ENCODE assay signal across 22 mouse cellular contexts in the genomic region with DNA sequence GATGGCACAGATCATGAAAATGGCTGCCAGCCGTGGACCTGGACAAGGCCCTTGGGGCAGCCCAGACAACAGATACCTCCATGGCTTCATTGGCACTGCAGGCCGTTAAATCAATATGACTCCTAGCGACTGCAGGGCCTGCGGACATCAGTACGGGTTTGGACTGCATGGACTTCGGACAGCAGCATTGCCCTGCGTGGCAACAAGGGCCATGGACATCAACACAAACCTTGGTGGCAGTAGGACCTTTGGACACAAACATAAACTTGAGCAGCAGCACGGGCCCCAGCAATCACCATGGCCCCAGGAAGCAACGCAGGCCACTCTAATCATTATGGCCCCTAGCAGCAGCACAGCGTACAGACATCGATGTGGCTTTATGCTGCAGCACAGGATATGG.
"Had no signal": no experiment of that assay in that cellular context is flagged by ENCODE, and none has a peak within 500 bp of the region (broad histone marks: within the 10 kb centered on the region; RNA-seq: fewer than 3 reads in every experiment).

No protein-coding gene starts in this region.

- DNase-seq: kidney, adult 2 months; layer of hippocampus, adult 9-11 months; layer of hippocampus, postnatal 36 days; lung, adult 18-20 months; lung, postnatal 10 days; lung, postnatal 36 days; right cerebral cortex, adult 18-20 months; right cerebral cortex, postnatal 14 days; right cerebral cortex, postnatal 4 days; thymus, adult 18-20 months; thymus, postnatal 14 days; thymus, postnatal 4 days had no signal

- H3K4me3 ChIP-seq: layer of hippocampus, adult 2 months; left cerebral cortex, adult 2 months; lung, embryonic 15.5 days; midbrain, embryonic 12.5 days; midbrain, embryonic 15.5 days; neural tube, embryonic 12.5 days; neural tube, embryonic 15.5 days; stomach, embryonic 15.5 days had no signal

- H3K4me1 ChIP-seq: lung, embryonic 15.5 days; midbrain, embryonic 12.5 days; midbrain, embryonic 15.5 days; neural tube, embryonic 12.5 days; neural tube, embryonic 15.5 days; stomach, embryonic 15.5 days had no signal

- H3K36me3 ChIP-seq: lung, embryonic 15.5 days; midbrain, embryonic 12.5 days; midbrain, embryonic 15.5 days; neural tube, embryonic 12.5 days; neural tube, embryonic 15.5 days; stomach, embryonic 15.5 days had no signal

- H3K9me3 ChIP-seq: lung, embryonic 15.5 days; midbrain, embryonic 12.5 days; midbrain, embryonic 15.5 days; neural tube, embryonic 12.5 days; neural tube, embryonic 15.5 days; stomach, embryonic 15.5 days had no signal

- ATAC-seq: intestine, embryonic 16.5 days; midbrain, embryonic 15.5 days had no signal

- H3K9ac ChIP-seq: lung, embryonic 15.5 days; midbrain, embryonic 12.5 days; midbrain, embryonic 15.5 days; neural tube, embryonic 12.5 days; neural tube, embryonic 15.5 days; stomach, embryonic 15.5 days had no signal

- H3K27me3 ChIP-seq: lung, embryonic 15.5 days; midbrain, embryonic 12.5 days; midbrain, embryonic 15.5 days; neural tube, embryonic 12.5 days; neural tube, embryonic 15.5 days; stomach, embryonic 15.5 days had no signal

- H3K4me2 ChIP-seq: lung, embryonic 15.5 days; midbrain, embryonic 12.5 days; midbrain, embryonic 15.5 days; neural tube, embryonic 12.5 days; neural tube, embryonic 15.5 days; stomach, embryonic 15.5 days had no signal

- H3K27ac ChIP-seq: kidney, postnatal 0 days; layer of hippocampus, adult 2 months; left cerebral cortex, adult 2 months; lung, embryonic 15.5 days; midbrain, embryonic 12.5 days; midbrain, embryonic 15.5 days; neural tube, embryonic 12.5 days; neural tube, embryonic 15.5 days; stomach, embryonic 15.5 days had no signal
